Mouse (Mus musculus): Measurements from ENCODE around the gene Nmnat3. TPM values are rescaled to one million over a fixed set of nuclear protein-coding genes. Genes with fewer than 3 reads are reported as not detected.

Nmnat3 gene
- polyA plus RNA-seq, 1 experiment from 2014 or later: 1.7 TPM

GRCm38 (mm10) chr9:98429806-98430205 is 142.6 kb downstream of the Nmnat3 start:
- H3K4me1 ChIP-seq (replicated peaks; ENCODE audit: control insufficient read depth, insufficient read depth, low read length): peaks cover 15% of the 10 kb centered on the region; the same call in 1 of the 2 replicates
- H3K27me3 ChIP-seq (ENCODE audit: control insufficient read depth, insufficient read depth, low read length): no peaks in the 10 kb centered on the region; the same call in 1 of the 2 replicates
- WGBS: 11% methylated on average over 7 of the region's 7 CpGs
- DNase-seq (ENCODE audit: low spot score) (peak; percentile 59), ATAC-seq (ENCODE audit: low FRiP score) (peak; percentile 63; the same call in 1 of the 2 replicates)
- no peak overlapping the region for H3K9ac ChIP-seq
- no peak overlapping the region for H3K4me3 ChIP-seq (replicated peaks; ENCODE audit: low read length)
- H3K4me2 ChIP-seq (replicated peaks): no peak overlapping the region; the same call in 1 of the 2 replicates
- H3K9me3 ChIP-seq (ENCODE audit: control insufficient read depth, low read length): no peaks in the 10 kb centered on the region
- H3K27ac ChIP-seq: no peak overlapping the region
- H3K36me3 ChIP-seq (replicated peaks; ENCODE audit: control insufficient read depth, insufficient read depth): no peaks in the 10 kb centered on the region

GRCm38 (mm10) chr9:98430528-98430927 is 143.3 kb downstream of the Nmnat3 start:
- no peaks in the 10 kb centered on the region for H3K9me3 ChIP-seq (ENCODE audit: control insufficient read depth, low read length)
- DNase-seq (ENCODE audit: low spot score) (no peak), ATAC-seq (ENCODE audit: low FRiP score) (no peak)
- H3K9ac ChIP-seq: no peak overlapping the region
- peaks cover 15% of the 10 kb centered on the region; the same call in 1 of the 2 replicates for H3K4me1 ChIP-seq (replicated peaks; ENCODE audit: control insufficient read depth, insufficient read depth, low read length)
- H3K36me3 ChIP-seq (replicated peaks; ENCODE audit: control insufficient read depth, insufficient read depth): no peaks in the 10 kb centered on the region
- WGBS: 71% methylated on average over 3 of the region's 3 CpGs
- H3K4me2 ChIP-seq (replicated peaks): no peak overlapping the region
- no peaks in the 10 kb centered on the region; the same call in 1 of the 2 replicates for H3K27me3 ChIP-seq (ENCODE audit: control insufficient read depth, insufficient read depth, low read length)
- no peak overlapping the region for H3K4me3 ChIP-seq (replicated peaks; ENCODE audit: low read length)
- H3K27ac ChIP-seq: no peak overlapping the region

- H3K9ac ChIP-seq: no peak overlapping the region
- H3K9me3 ChIP-seq (ENCODE audit: control insufficient read depth, low read length): no peaks in the 10 kb centered on the region
- no peak overlapping the region for H3K4me3 ChIP-seq (replicated peaks; ENCODE audit: low read length)
- WGBS: 34% methylated on average over 2 of the region's 2 CpGs
- peaks cover 15% of the 10 kb centered on the region; the same call in 1 of the 2 replicates for H3K4me1 ChIP-seq (replicated peaks; ENCODE audit: control insufficient read depth, insufficient read depth, low read length)
- no peaks in the 10 kb centered on the region for H3K36me3 ChIP-seq (replicated peaks; ENCODE audit: control insufficient read depth, insufficient read depth)
- no peaks in the 10 kb centered on the region for H3K27me3 ChIP-seq (ENCODE audit: control insufficient read depth, insufficient read depth, low read length)
- DNase-seq (ENCODE audit: low spot score) (no peak), ATAC-seq (ENCODE audit: low FRiP score) (no peak)
- no peak overlapping the region for H3K27ac ChIP-seq
- no peak overlapping the region for H3K4me2 ChIP-seq (replicated peaks)
Observed at GRCm38 (mm10) chr9:98433021-98433420, 145.8 kb downstream of the Nmnat3 start.

- peaks cover 12% of the 10 kb centered on the region; the same call in 1 of the 2 replicates for H3K4me1 ChIP-seq (replicated peaks; ENCODE audit: control insufficient read depth, insufficient read depth, low read length)
- 7% methylated on average over 4 of the region's 4 CpGs for WGBS
Observed at GRCm38 (mm10) chr9:98433956-98434588, 146.8 kb downstream of the Nmnat3 start.

GRCm38 (mm10) chr9:98437819-98438218 is 150.6 kb downstream of the Nmnat3 start:
- no peak overlapping the region for H3K27ac ChIP-seq
- WGBS: 87% methylated on average over 4 of the region's 4 CpGs
- no peak for ATAC-seq (ENCODE audit: low FRiP score)

More at GRCm38 (mm10) chr9:98433956-98434588, 146.8 kb downstream of the Nmnat3 start:
- Histone ChIP-seq H3K36me3 (replicated peaks; ENCODE audit: control insufficient read depth, insufficient read depth) (no peaks in the 10 kb centered on the region), H3K27me3 (ENCODE audit: control insufficient read depth, insufficient read depth, low read length) (no peaks in the 10 kb centered on the region), H3K9ac (no peak overlapping the region), H3K27ac (no peak overlapping the region), H3K4me2 (replicated peaks) (no peak overlapping the region), H3K9me3 (ENCODE audit: control insufficient read depth, low read length) (no peaks in the 10 kb centered on the region), H3K4me3 (replicated peaks; ENCODE audit: low read length) (no peak overlapping the region)
- DNase-seq (ENCODE audit: low spot score) (no peak), ATAC-seq (ENCODE audit: low FRiP score) (no peak)

GRCm38 (mm10) chr9:98439091-98439490 is 151.9 kb downstream of the Nmnat3 start:
- ATAC-seq (ENCODE audit: low FRiP score): no peak
- Histone ChIP-seq H3K27me3 (ENCODE audit: control insufficient read depth, insufficient read depth, low read length) (no peaks in the 10 kb centered on the region), H3K4me2 (replicated peaks) (no peak overlapping the region), H3K27ac (no peak overlapping the region), H3K4me1 (replicated peaks; ENCODE audit: control insufficient read depth, insufficient read depth, low read length) (no peaks in the 10 kb centered on the region), H3K36me3 (replicated peaks; ENCODE audit: control insufficient read depth, insufficient read depth) (no peaks in the 10 kb centered on the region), H3K9ac (no peak overlapping the region), H3K9me3 (ENCODE audit: control insufficient read depth, low read length) (no peaks in the 10 kb centered on the region), H3K4me3 (replicated peaks; ENCODE audit: low read length) (no peak overlapping the region)
- DNase-seq (ENCODE audit: low spot score): no peak
- 51% methylated on average over 3 of the region's 3 CpGs for WGBS

More at GRCm38 (mm10) chr9:98437819-98438218, 150.6 kb downstream of the Nmnat3 start:
- Histone ChIP-seq H3K36me3 (replicated peaks; ENCODE audit: control insufficient read depth, insufficient read depth) (no peaks in the 10 kb centered on the region), H3K9ac (no peak overlapping the region), H3K9me3 (ENCODE audit: control insufficient read depth, low read length) (no peaks in the 10 kb centered on the region), H3K4me2 (replicated peaks) (no peak overlapping the region), H3K4me3 (replicated peaks; ENCODE audit: low read length) (no peak overlapping the region), H3K27me3 (ENCODE audit: control insufficient read depth, insufficient read depth, low read length) (no peaks in the 10 kb centered on the region), H3K4me1 (replicated peaks; ENCODE audit: control insufficient read depth, insufficient read depth, low read length) (0 out of 2 replicates have a peak, but pooled peaks cover 4% of the 10 kb centered on the region)
- DNase-seq (ENCODE audit: low spot score): no peak

GRCm38 (mm10) chr9:98442638-98443037 is 155.4 kb downstream of the Nmnat3 start:
- Histone ChIP-seq H3K4me3 (replicated peaks; ENCODE audit: low read length) (no peak overlapping the region), H3K4me2 (replicated peaks) (no peak overlapping the region), H3K4me1 (replicated peaks; ENCODE audit: control insufficient read depth, insufficient read depth, low read length) (no peaks in the 10 kb centered on the region), H3K9ac (no peak overlapping the region), H3K27me3 (ENCODE audit: control insufficient read depth, insufficient read depth, low read length) (no peaks in the 10 kb centered on the region), H3K27ac (no peak overlapping the region), H3K36me3 (replicated peaks; ENCODE audit: control insufficient read depth, insufficient read depth) (no peaks in the 10 kb centered on the region), H3K9me3 (ENCODE audit: control insufficient read depth, low read length) (no peaks in the 10 kb centered on the region)
- 56% methylated on average over 5 of the region's 5 CpGs for WGBS
- peak; percentile 71 for DNase-seq (ENCODE audit: low spot score)
- ATAC-seq (ENCODE audit: low FRiP score): no peak

GRCm38 (mm10) chr9:98445359-98446149 is 158.3 kb downstream of the Nmnat3 start:
- DNase-seq (ENCODE audit: low spot score) (no peak), ATAC-seq (ENCODE audit: low FRiP score) (no peak)
- Histone ChIP-seq H3K9ac (no peak overlapping the region), H3K4me1 (replicated peaks; ENCODE audit: control insufficient read depth, insufficient read depth, low read length) (no peaks in the 10 kb centered on the region), H3K4me2 (replicated peaks) (no peak overlapping the region), H3K27me3 (ENCODE audit: control insufficient read depth, insufficient read depth, low read length) (no peaks in the 10 kb centered on the region), H3K9me3 (ENCODE audit: control insufficient read depth, low read length) (no peaks in the 10 kb centered on the region), H3K4me3 (replicated peaks; ENCODE audit: low read length) (no peak overlapping the region), H3K36me3 (replicated peaks; ENCODE audit: control insufficient read depth, insufficient read depth) (no peaks in the 10 kb centered on the region), H3K27ac (no peak overlapping the region)
- 84% methylated on average over 9 of the region's 9 CpGs for WGBS

- Histone ChIP-seq H3K4me3 (replicated peaks; ENCODE audit: low read length) (no peak overlapping the region), H3K36me3 (replicated peaks; ENCODE audit: control insufficient read depth, insufficient read depth) (no peaks in the 10 kb centered on the region), H3K27me3 (ENCODE audit: control insufficient read depth, insufficient read depth, low read length) (no peaks in the 10 kb centered on the region), H3K9ac (no peak overlapping the region), H3K4me2 (replicated peaks) (no peak overlapping the region), H3K4me1 (replicated peaks; ENCODE audit: control insufficient read depth, insufficient read depth, low read length) (no peaks in the 10 kb centered on the region), H3K9me3 (ENCODE audit: control insufficient read depth, low read length) (no peaks in the 10 kb centered on the region), H3K27ac (no peak overlapping the region)
- 70% methylated on average over 1 of the region's 1 CpGs for WGBS
- ATAC-seq (ENCODE audit: low FRiP score) (no peak), DNase-seq (ENCODE audit: low spot score) (no peak)
Observed at GRCm38 (mm10) chr9:98450976-98451375, 163.7 kb downstream of the Nmnat3 start.

Data from hindbrain, embryonic 14.5 days (tissue).